Mouse (Mus musculus): ENCODE results near the gene Gm13090. TPM values are rescaled to one million over a fixed set of nuclear protein-coding genes. Genes with fewer than 3 reads are reported as not detected.

Gene Gm13090
- polyA plus RNA-seq, 1 experiment from 2014 or later, result not detected

- H3K36me3 ChIP-seq, result 0 out of 2 replicates have a peak, but pooled peaks cover 14% of the 10 kb centered on the region
- no peak overlapping the region for H3K9ac ChIP-seq (replicated peaks)
- ATAC-seq (ENCODE audit: insufficient number of reproducible peaks, insufficient read depth, low FRiP score, low TSS enrichment, low read depth), result no peak
- no peak overlapping the region for H3K4me3 ChIP-seq (replicated peaks)
- H3K4me2 ChIP-seq, result no peak overlapping the region
- no peaks in the 10 kb centered on the region for H3K27me3 ChIP-seq
- 76% methylated on average over 4 of the region's 4 CpGs for WGBS
- no peaks in the 10 kb centered on the region for H3K9me3 ChIP-seq
- H3K4me1 ChIP-seq (replicated peaks), result no peaks in the 10 kb centered on the region
- H3K27ac ChIP-seq, result no peak overlapping the region
Observed at GRCm38 (mm10) chr4:151068751-151069150, 20.6 kb upstream of the Gm13090 start.

GRCm38 (mm10) chr4:151070962-151071361 lies 18.4 kb upstream of the Gm13090 start:
- Histone ChIP-seq H3K36me3 (peaks cover 34% of the 10 kb centered on the region), H3K9ac (replicated peaks) (no peak overlapping the region), H3K27me3 (no peaks in the 10 kb centered on the region), H3K4me1 (replicated peaks) (no peaks in the 10 kb centered on the region), H3K4me2 (no peak overlapping the region), H3K9me3 (no peaks in the 10 kb centered on the region), H3K4me3 (replicated peaks) (no peak overlapping the region), H3K27ac (no peak overlapping the region)
- no peak for ATAC-seq (ENCODE audit: insufficient number of reproducible peaks, insufficient read depth, low FRiP score, low TSS enrichment, low read depth)
- WGBS, result 85% methylated on average over 7 of the region's 7 CpGs

GRCm38 (mm10) chr4:151073108-151073744 lies 16.1 kb upstream of the Gm13090 start:
- Histone ChIP-seq H3K9ac (replicated peaks) (no peak overlapping the region), H3K4me3 (replicated peaks) (no peak overlapping the region), H3K4me1 (replicated peaks) (no peaks in the 10 kb centered on the region), H3K36me3 (peaks cover 54% of the 10 kb centered on the region), H3K9me3 (no peaks in the 10 kb centered on the region), H3K27ac (no peak overlapping the region), H3K27me3 (no peaks in the 10 kb centered on the region), H3K4me2 (no peak overlapping the region)
- ATAC-seq (ENCODE audit: insufficient number of reproducible peaks, insufficient read depth, low FRiP score, low TSS enrichment, low read depth), result no peak; the same call in 1 of the 2 replicates
- WGBS, result 55% methylated on average over 13 of the region's 13 CpGs

GRCm38 (mm10) chr4:151074817-151075216 lies 14.6 kb upstream of the Gm13090 start:
- Histone ChIP-seq H3K27me3 (no peaks in the 10 kb centered on the region), H3K4me1 (replicated peaks) (no peaks in the 10 kb centered on the region), H3K27ac (no peak overlapping the region), H3K4me2 (no peak overlapping the region), H3K36me3 (peaks cover 66% of the 10 kb centered on the region), H3K9ac (replicated peaks) (no peak overlapping the region), H3K4me3 (replicated peaks) (no peak overlapping the region), H3K9me3 (no peaks in the 10 kb centered on the region)
- 94% methylated on average over 15 of the region's 15 CpGs for WGBS
- no peak for ATAC-seq (ENCODE audit: insufficient number of reproducible peaks, insufficient read depth, low FRiP score, low TSS enrichment, low read depth)

DNA sequence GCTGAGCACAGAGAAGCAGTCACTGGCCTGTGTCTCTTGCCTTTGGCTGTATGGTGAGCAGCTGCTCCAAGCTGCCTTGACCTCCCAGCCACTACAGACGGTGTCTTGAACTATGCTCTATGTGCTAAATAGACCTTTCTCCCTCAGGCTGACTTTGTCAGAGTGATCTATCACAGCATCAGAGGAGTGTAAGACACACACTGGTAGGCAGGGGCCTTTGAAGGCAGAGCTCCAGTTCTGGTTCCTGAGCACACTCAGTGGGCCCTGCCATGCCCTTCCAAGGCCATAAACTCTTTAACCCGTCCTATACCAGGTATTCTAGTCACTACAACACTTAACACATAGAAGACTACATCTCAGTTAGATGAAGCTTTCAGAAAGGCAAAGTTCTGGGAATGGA lies 8.0 kb upstream of the Gm13090 start:
- Histone ChIP-seq H3K9ac (replicated peaks) (no peak overlapping the region), H3K27me3 (no peaks in the 10 kb centered on the region), H3K4me2 (no peak overlapping the region), H3K4me3 (replicated peaks) (no peak overlapping the region), H3K36me3 (peaks cover 87% of the 10 kb centered on the region), H3K9me3 (no peaks in the 10 kb centered on the region), H3K4me1 (replicated peaks) (no peaks in the 10 kb centered on the region), H3K27ac (no peak overlapping the region)
- 65% methylated on average over 2 of the region's 2 CpGs for WGBS
- ATAC-seq (ENCODE audit: insufficient number of reproducible peaks, insufficient read depth, low FRiP score, low TSS enrichment, low read depth), result no peak

DNA sequence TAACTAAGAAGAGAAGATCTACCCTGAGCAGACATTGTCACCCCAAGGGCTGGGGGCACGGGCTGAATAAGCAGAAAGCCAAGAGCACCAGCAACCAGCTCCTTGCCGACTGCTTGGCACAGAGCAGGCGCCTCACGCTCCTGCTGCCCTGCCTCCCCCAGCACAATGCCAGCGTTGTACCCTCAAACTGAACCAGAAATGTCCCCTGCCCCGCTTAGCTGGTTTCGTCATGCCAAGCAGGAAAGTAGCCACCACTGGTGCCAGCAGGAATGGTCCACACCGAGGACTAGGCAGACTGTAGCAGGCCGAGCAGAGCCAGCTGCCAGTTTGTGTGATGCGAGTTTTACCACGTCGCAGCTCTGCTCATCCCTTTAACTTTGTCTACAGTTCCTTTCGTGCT lies 7.4 kb upstream of the Gm13090 start:
- no peak overlapping the region for H3K9ac ChIP-seq (replicated peaks)
- ATAC-seq (ENCODE audit: insufficient number of reproducible peaks, insufficient read depth, low FRiP score, low TSS enrichment, low read depth), result no peak
- no peaks in the 10 kb centered on the region for H3K4me1 ChIP-seq (replicated peaks)
- no peak overlapping the region for H3K4me2 ChIP-seq
- no peak overlapping the region for H3K27ac ChIP-seq
- no peak overlapping the region for H3K4me3 ChIP-seq (replicated peaks)
- peaks cover 81% of the 10 kb centered on the region for H3K36me3 ChIP-seq
- WGBS, result 94% methylated on average over 13 of the region's 13 CpGs
- no peaks in the 10 kb centered on the region for H3K27me3 ChIP-seq
- no peaks in the 10 kb centered on the region for H3K9me3 ChIP-seq

GRCm38 (mm10) chr4:151083027-151083426 lies 6.3 kb upstream of the Gm13090 start:
- no peaks in the 10 kb centered on the region for H3K4me1 ChIP-seq (replicated peaks)
- H3K27ac ChIP-seq, result no peak overlapping the region
- H3K27me3 ChIP-seq, result no peaks in the 10 kb centered on the region
- WGBS, result 70% methylated on average over 5 of the region's 5 CpGs
- no peak overlapping the region for H3K4me3 ChIP-seq (replicated peaks)
- H3K9ac ChIP-seq (replicated peaks), result no peak overlapping the region
- H3K36me3 ChIP-seq, result peaks cover 76% of the 10 kb centered on the region
- H3K4me2 ChIP-seq, result no peak overlapping the region
- no peak for ATAC-seq (ENCODE audit: insufficient number of reproducible peaks, insufficient read depth, low FRiP score, low TSS enrichment, low read depth)
- no peaks in the 10 kb centered on the region for H3K9me3 ChIP-seq

GRCm38 (mm10) chr4:151087358-151087757 lies 2.0 kb upstream of the Gm13090 start:
- Histone ChIP-seq H3K36me3 (peaks cover 40% of the 10 kb centered on the region), H3K4me1 (replicated peaks) (no peaks in the 10 kb centered on the region), H3K9me3 (no peaks in the 10 kb centered on the region), H3K27me3 (no peaks in the 10 kb centered on the region), H3K4me2 (no peak overlapping the region), H3K9ac (replicated peaks) (no peak overlapping the region), H3K27ac (no peak overlapping the region), H3K4me3 (replicated peaks) (no peak overlapping the region)
- WGBS, result 93% methylated on average over 1 of the region's 1 CpGs
- no peak for ATAC-seq (ENCODE audit: insufficient number of reproducible peaks, insufficient read depth, low FRiP score, low TSS enrichment, low read depth)

DNA sequence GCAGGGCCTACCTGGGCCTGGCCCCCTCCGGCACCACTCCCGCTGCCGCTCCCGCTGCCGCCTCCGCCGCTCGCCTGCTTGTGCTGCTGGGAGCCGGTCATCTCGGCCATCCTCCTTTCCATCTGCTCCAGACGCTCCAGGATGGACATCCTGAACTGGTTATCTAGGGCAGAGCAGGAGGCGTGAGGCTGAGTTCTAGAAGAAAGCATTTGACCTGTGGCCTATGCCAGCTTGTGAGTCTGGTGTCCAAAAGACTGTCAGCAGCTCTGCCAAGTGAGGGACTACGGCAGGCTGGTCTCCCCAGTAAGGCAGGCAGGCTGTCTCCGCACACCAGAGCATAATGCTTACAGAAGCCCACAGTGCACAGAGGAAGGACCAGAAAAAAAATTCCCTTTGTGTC lies 551 bp upstream of the Gm13090 start:
- Histone ChIP-seq H3K4me3 (replicated peaks) (no peak overlapping the region), H3K27me3 (no peaks in the 10 kb centered on the region), H3K9ac (replicated peaks) (no peak overlapping the region), H3K4me2 (no peak overlapping the region), H3K27ac (no peak overlapping the region), H3K36me3 (peaks cover 28% of the 10 kb centered on the region), H3K4me1 (replicated peaks) (no peaks in the 10 kb centered on the region), H3K9me3 (no peaks in the 10 kb centered on the region)
- WGBS, result 90% methylated on average over 14 of the region's 14 CpGs
- ATAC-seq (ENCODE audit: insufficient number of reproducible peaks, insufficient read depth, low FRiP score, low TSS enrichment, low read depth), result no peak

GRCm38 (mm10) chr4:151095207-151095606 lies 5.8 kb downstream of the Gm13090 start:
- Histone ChIP-seq H3K4me2 (no peak overlapping the region), H3K27ac (no peak overlapping the region), H3K4me3 (replicated peaks) (no peak overlapping the region), H3K9me3 (no peaks in the 10 kb centered on the region), H3K4me1 (replicated peaks) (no peaks in the 10 kb centered on the region), H3K27me3 (no peaks in the 10 kb centered on the region), H3K36me3 (no peaks in the 10 kb centered on the region), H3K9ac (replicated peaks) (no peak overlapping the region)
- ATAC-seq (ENCODE audit: insufficient number of reproducible peaks, insufficient read depth, low FRiP score, low TSS enrichment, low read depth), result no peak
- 42% methylated on average over 2 of the region's 2 CpGs for WGBS

DNA sequence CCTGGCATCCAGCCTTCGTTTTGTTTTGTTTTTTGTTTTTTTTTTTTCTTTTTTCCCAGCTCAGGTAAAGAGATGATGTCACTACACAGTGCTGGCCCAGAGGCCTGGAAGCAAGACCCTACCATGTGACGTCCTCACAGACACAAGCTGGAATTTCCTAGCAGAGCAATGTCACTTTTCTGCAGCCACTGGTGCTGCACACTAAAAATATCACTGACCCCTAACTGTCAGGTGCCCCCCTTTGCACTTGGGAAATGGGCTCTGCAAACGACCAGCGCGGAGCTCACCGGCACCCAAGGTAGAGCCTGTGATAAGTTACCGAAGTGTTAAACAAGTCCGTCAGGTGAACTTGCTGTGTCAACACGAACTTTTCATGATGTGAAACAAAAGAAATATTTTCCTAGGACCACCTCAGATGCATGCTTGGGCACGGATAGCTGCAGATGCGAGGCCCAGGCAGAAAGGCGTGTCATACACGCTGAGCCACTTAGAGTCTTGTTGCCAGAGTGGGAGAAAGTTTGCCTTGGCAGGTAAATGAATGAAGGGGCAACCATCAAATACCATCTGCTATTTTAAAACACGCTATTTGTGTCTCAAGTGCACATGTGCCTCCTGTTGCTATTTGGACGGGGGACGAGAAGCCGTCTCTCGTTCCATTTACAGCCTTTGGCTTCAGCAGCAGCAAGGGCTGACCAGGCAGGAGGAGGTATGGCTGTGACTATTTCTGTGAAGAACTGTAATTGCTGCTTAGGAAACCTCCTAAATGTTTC lies 7.1 kb downstream of the Gm13090 start:
- Histone ChIP-seq H3K4me1 (replicated peaks) (no peaks in the 10 kb centered on the region), H3K27ac (no peak overlapping the region), H3K9ac (replicated peaks) (no peak overlapping the region), H3K4me2 (no peak overlapping the region), H3K4me3 (replicated peaks) (no peak overlapping the region), H3K27me3 (no peaks in the 10 kb centered on the region), H3K36me3 (no peaks in the 10 kb centered on the region), H3K9me3 (no peaks in the 10 kb centered on the region)
- ATAC-seq (ENCODE audit: insufficient number of reproducible peaks, insufficient read depth, low FRiP score, low TSS enrichment, low read depth), result no peak
- WGBS, result 84% methylated on average over 18 of the region's 18 CpGs

DNA sequence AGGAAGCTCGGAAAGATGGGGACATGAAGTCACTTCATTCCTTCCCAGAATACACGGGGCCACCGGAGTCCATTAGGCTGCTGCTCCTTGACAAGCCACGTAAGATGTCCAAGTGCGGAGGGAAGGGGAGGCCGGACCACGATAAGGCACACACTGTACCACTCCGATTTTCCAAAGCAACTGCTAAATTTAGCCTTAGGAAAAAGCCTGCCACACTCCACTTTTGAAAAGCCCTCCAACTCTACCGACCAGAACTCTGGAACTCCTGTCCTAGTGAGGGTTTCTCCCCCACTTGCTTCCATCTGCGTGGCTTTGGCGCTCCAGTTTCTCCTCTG lies 7.7 kb downstream of the Gm13090 start:
- no peaks in the 10 kb centered on the region for H3K36me3 ChIP-seq

More for the DNA sequence above, 7.7 kb downstream of the Gm13090 start:
- Histone ChIP-seq H3K27ac (no peak overlapping the region), H3K4me1 (replicated peaks) (no peaks in the 10 kb centered on the region), H3K4me2 (no peak overlapping the region), H3K4me3 (replicated peaks) (no peak overlapping the region), H3K9me3 (0 out of 2 replicates have a peak, but pooled peaks cover under 1% of the 10 kb centered on the region), H3K9ac (replicated peaks) (no peak overlapping the region), H3K27me3 (no peaks in the 10 kb centered on the region)
- no peak for ATAC-seq (ENCODE audit: insufficient number of reproducible peaks, insufficient read depth, low FRiP score, low TSS enrichment, low read depth)
- WGBS, result 90% methylated on average over 11 of the region's 11 CpGs

Measured in limb, embryonic 12.5 days (tissue).